Mouse (Mus musculus): Measurements from ENCODE around the gene Sh3gl2. TPM values are rescaled to one million over a fixed set of nuclear protein-coding genes. Genes with fewer than 3 reads are reported as not detected.

Gene Sh3gl2
- polyA plus RNA-seq, 1 experiment: not detected

DNA sequence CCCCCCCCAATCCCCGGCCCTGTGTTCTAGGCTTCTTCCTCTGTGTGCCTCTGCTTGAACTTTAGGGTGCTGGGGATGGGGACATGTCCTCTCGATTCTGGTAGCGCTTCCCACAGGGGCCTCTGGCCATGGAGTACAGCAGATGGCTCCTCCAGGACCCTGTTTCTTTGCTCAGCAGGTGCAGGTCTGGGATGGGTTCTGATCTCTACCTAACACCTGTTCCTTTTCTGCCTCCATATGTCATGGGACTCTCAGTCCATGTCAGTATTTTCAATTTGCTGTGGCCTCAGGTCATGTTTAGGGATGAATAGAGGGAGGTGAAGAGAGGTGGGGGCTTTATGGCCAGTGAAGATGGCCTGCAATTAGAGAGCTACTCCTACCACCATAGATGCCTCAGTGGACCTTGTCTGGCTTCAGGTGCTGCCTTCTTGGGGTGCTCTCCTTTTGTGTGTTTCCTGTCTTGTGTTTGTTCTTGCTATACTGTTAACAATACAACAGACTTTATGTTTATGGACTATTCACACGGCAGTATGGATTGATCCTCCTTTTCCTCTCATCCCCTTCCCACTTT is 52.9 kb downstream of the Sh3gl2 start:
- H3K27ac ChIP-seq (replicated peaks; ENCODE audit: low read depth, low read length): no peak overlapping the region
- no peak overlapping the region for H3K4me3 ChIP-seq (ENCODE audit: insufficient read depth, low read depth, low read length)
- no peaks in the 10 kb centered on the region for H3K4me1 ChIP-seq (ENCODE audit: control insufficient read depth, insufficient read depth, insufficient read length, low read length)

DNA sequence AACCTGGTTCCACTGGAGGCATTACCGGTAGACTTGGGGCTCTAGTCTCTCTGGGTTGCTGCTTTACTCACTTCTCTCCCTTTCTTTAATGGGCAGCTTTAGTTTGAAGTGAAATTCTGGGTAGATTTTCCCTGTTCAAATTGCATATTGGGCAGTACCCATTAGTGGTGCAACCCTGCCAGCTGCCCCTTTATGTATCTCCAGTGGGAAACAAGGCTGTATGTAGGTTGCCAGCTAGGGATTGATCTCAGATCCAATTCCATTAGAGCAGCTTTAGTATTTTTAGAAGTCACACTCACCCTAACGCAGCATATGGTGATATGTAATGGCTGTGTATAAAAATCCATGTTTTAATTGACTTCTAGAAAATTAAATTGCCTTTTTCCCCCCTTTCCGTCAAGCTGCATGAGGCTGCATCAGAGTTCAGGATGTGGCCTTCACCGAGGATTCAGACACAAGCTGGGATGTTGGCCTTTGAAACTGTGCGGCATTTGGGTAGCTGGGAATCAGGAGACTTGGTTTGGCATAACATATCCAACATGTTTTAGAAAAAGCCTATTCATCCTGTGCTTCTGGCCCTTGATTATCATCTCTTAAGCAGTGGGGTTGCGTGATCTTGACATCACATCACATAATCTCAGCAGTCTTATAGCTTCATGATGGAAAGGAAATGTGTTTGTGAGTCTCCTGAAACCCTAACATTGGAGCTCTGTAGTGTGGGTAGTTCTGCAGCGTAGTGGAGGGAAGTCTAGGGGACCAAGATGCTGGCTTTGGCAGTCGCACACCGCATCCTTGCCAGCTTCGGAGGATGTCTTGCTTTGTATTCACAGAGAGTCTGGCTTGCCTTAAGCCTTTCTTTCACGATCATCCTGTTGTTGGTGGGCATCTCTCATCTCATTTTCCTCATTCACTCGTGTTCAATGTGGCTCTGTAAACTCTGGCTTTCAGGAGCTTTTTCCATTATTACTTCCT is 56.0 kb downstream of the Sh3gl2 start:
- no peak overlapping the region for H3K27ac ChIP-seq (replicated peaks; ENCODE audit: low read depth, low read length)
- no peak overlapping the region for H3K4me3 ChIP-seq (ENCODE audit: insufficient read depth, low read depth, low read length)
- H3K4me1 ChIP-seq (ENCODE audit: control insufficient read depth, insufficient read depth, insufficient read length, low read length): no peaks in the 10 kb centered on the region

DNA sequence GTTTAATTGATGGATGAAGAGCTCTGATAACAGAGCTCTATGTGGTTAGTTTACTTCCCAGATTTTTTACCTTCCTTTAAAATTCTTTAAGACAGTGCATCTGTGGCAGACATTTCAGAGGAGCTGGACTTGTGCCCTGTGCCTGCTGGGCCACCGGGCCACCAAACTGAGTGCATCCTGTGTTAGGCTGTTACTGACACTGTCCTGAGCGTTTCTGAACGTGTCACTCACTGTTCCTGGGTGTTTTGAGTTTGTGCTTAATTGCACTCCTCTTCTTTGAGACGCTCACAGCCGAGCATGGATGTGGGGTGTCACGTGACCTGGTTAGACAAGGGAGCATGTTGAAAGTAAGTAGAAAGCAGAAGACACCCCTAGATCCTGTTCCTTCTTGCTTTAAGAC is 57.2 kb downstream of the Sh3gl2 start:
- Histone ChIP-seq H3K27ac (replicated peaks; ENCODE audit: low read depth, low read length) (no peak overlapping the region), H3K4me1 (ENCODE audit: control insufficient read depth, insufficient read depth, insufficient read length, low read length) (no peaks in the 10 kb centered on the region), H3K4me3 (ENCODE audit: insufficient read depth, low read depth, low read length) (no peak overlapping the region)

DNA sequence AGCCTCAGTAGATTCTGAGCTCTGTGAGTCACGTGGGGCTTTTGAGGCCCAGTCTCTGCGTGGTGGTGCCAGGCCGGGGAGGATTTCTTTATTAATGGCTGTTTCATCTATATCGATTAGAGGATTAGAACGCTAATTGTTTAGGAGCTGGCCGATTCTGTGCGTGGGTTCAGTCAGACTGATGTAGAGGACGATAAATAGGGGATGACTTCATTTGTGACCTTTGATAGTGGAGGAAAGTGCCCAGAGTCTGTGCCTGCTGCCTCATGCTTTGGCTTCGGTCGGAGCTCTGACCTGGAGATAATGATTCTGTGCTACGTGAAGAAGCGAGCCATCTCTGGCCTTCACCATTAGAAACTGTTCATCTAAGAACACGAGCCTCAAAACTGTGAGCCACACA is 57.7 kb downstream of the Sh3gl2 start:
- H3K4me1 ChIP-seq (ENCODE audit: control insufficient read depth, insufficient read depth, insufficient read length, low read length): no peaks in the 10 kb centered on the region
- H3K4me3 ChIP-seq (ENCODE audit: insufficient read depth, low read depth, low read length): no peak overlapping the region
- no peak overlapping the region for H3K27ac ChIP-seq (replicated peaks; ENCODE audit: low read depth, low read length)

DNA sequence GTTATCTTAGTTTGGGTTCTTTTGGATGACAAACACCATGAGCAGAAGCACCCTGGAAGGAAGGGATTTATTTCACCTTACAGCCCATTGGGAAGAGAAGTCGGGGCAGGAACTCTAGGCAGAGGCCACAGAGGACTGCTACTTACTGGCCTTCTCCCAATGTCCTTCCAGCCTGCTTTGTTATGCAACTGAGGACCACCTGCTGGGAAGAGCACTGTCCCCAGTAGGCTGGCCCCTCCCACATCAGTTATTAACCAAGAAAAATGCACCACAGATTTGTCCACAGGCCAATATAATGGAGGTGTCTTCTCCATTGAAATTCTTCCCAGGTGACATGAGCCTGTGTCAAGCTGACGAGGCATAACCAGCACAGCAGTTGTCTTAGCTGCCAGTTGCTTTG is 62.5 kb downstream of the Sh3gl2 start:
- Histone ChIP-seq H3K27ac (replicated peaks; ENCODE audit: low read depth, low read length) (no peak overlapping the region), H3K4me3 (ENCODE audit: insufficient read depth, low read depth, low read length) (no peak overlapping the region), H3K4me1 (ENCODE audit: control insufficient read depth, insufficient read depth, insufficient read length, low read length) (no peaks in the 10 kb centered on the region)

DNA sequence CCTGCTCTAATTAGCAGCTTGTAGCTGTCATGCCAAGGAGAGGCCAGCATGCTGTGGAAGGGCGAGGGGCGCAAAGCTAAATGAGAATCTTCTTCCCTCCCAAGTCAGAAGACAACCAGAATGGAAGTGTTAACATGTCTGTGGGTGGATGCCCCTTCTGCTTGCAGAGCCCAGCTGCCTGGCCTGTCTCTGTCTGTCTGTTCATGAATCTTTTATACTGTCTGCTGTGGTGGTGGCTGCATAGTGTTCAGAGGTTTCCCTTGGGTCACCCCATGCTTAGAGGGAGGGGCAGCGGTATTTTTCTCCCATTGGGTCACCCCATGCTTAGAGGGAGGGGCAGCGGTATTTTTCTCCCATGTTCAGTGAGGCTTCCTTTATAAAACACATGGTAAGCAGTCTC is 68.0 kb downstream of the Sh3gl2 start:
- H3K4me1 ChIP-seq (ENCODE audit: control insufficient read depth, insufficient read depth, insufficient read length, low read length): no peaks in the 10 kb centered on the region
- no peak overlapping the region for H3K4me3 ChIP-seq (ENCODE audit: insufficient read depth, low read depth, low read length)
- H3K27ac ChIP-seq (replicated peaks; ENCODE audit: low read depth, low read length): no peak overlapping the region

DNA sequence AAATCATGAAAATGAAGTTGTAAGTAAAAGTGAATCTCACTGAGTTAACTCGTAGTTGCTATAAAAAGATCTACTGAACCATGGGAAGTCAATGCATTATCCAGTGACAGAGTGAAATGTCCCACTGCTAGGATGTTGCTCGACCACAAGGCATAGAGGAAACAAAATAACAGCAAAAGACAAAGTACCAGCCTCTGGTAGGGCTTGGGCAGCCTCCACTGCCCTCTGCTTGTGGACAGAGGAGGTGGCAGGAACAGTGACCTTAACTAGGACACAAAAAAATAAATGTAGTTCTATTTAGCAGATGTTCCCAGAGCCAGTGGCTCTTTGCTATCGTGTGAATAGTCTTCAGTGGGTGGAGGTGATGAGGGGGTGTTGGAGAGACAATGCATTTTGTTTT is 68.5 kb downstream of the Sh3gl2 start:
- H3K4me1 ChIP-seq (ENCODE audit: control insufficient read depth, insufficient read depth, insufficient read length, low read length): no peaks in the 10 kb centered on the region
- no peak overlapping the region for H3K27ac ChIP-seq (replicated peaks; ENCODE audit: low read depth, low read length)
- H3K4me3 ChIP-seq (ENCODE audit: insufficient read depth, low read depth, low read length): no peak overlapping the region

DNA sequence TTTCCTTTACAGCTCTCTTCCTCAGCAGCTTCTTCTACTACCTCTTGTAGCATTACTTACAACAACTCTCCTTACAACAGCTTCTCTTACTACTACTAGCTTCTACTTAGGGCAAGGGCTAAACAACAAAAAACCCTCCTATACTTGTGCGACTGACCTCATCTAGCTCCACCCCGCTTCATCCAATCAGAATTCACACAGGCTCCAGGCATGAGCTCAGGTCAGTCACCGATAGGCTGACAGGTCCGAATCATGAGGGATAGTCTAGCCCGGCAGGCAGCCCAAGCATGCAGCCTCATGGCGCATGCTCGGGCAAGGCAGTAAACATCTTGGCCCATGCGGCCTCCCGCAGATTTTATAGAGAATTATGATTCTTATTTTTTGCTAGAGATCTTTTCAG is 78.2 kb downstream of the Sh3gl2 start:
- Histone ChIP-seq H3K4me3 (ENCODE audit: insufficient read depth, low read depth, low read length) (no peak overlapping the region), H3K27ac (replicated peaks; ENCODE audit: low read depth, low read length) (no peak overlapping the region), H3K4me1 (ENCODE audit: control insufficient read depth, insufficient read depth, insufficient read length, low read length) (no peaks in the 10 kb centered on the region)

DNA sequence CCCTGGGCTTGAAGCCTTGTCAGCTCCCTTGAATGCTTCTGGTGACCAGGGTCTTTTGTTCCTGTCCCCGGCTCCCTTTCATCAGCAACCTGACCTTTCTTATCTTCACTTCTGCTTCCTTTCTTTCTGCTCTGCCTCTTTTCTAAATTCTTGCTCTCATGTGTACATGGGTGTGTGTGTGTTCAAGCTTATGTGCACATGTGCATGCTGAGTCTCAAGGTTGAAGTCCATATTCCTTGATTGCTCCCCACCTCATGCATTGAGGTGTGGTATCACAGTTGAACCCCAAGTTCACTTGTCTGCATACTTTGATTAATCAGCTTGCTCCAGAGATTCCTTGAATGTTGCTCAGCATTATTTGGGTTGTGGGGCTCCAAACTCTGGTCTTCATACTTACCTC is 85.1 kb downstream of the Sh3gl2 start:
- H3K27ac ChIP-seq (replicated peaks; ENCODE audit: low read depth, low read length): no peak overlapping the region
- H3K4me3 ChIP-seq (ENCODE audit: insufficient read depth, low read depth, low read length): no peak overlapping the region

DNA sequence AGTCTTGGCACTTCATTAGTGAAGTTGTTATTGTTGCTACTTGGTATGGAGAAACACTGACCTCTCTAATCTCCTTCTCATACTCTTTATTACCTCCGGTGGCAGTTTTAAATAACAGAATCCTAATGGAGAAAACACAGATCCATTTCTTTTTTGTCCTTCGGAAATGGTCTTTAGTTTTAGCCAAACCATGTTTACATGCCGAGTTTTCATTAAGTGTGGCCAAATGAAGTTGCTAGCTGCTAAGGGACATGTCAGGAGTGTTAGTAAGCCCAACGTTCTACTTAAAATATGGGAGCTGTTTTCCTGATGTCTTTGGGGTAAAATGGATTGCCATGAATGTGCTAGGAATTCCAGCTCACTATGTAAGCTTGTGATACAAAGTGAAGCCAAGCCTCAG is 86.4 kb downstream of the Sh3gl2 start:
- Histone ChIP-seq H3K27ac (replicated peaks; ENCODE audit: low read depth, low read length) (no peak overlapping the region), H3K4me1 (ENCODE audit: control insufficient read depth, insufficient read depth, insufficient read length, low read length) (no peaks in the 10 kb centered on the region), H3K4me3 (ENCODE audit: insufficient read depth, low read depth, low read length) (no peak overlapping the region)

More for the DNA sequence above, 85.1 kb downstream of the Sh3gl2 start:
- no peaks in the 10 kb centered on the region for H3K4me1 ChIP-seq (ENCODE audit: control insufficient read depth, insufficient read depth, insufficient read length, low read length)

DNA sequence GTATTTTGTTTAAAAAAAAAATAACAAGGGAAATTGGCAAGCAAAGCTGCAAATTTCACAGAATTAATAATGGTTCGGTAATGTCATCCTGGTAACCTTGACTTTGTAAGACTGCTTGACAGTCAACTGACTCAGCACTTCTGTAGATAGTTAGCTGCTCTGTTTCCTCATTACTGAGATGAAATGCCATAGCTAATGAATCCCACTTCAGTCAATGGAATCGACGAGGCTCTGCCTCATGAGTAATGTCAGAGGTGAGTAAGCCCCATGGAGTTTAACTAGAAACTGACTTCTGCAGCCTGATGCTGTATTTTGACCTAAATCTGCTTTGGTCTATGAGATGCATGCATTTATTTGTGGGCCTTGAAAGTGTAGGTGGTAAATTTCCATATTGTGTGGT is 88.4 kb downstream of the Sh3gl2 start:
- Histone ChIP-seq H3K4me1 (ENCODE audit: control insufficient read depth, insufficient read depth, insufficient read length, low read length) (no peaks in the 10 kb centered on the region), H3K27ac (replicated peaks; ENCODE audit: low read depth, low read length) (no peak overlapping the region), H3K4me3 (ENCODE audit: insufficient read depth, low read depth, low read length) (no peak overlapping the region)

DNA sequence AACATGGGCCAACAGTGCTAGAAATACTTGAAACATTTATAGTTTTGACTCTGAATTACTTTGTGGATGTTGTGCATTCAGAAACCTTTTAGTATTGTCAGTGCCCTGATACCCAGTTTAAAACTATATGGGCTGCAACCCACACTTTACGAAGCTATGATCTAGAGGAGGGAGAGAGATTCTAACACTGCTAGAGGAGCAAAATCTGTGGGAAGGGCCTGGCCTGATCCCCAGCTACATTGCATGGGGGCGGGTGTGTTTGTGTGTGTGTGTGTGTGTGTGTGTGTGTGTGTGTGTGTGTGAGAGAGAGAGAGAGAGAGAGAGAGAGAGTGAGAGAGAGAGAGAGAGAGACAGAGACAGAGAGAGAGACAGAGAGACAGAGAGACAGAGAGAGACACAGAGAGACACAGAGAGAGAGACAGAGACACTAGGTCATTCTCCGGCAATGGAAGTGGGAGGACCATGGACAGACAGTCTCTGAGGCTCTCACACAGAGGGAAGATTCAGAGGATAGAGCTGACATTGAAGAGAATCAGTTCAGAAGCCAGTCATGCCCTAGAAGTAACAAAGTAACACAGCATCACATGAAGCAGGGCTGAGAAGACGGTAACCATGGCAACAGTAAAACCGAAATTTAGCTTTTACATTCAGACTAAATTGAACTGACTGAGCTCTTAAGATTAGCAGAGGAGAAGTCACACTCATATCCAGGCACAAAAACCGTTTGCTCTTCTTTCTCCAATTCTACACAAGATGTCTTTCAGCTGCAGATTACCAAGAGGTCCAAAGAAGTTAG is 95.9 kb downstream of the Sh3gl2 start:
- H3K4me3 ChIP-seq (ENCODE audit: insufficient read depth, low read depth, low read length): no peak overlapping the region
- H3K4me1 ChIP-seq (ENCODE audit: control insufficient read depth, insufficient read depth, insufficient read length, low read length): no peaks in the 10 kb centered on the region
- no peak overlapping the region for H3K27ac ChIP-seq (replicated peaks; ENCODE audit: low read depth, low read length)

DNA sequence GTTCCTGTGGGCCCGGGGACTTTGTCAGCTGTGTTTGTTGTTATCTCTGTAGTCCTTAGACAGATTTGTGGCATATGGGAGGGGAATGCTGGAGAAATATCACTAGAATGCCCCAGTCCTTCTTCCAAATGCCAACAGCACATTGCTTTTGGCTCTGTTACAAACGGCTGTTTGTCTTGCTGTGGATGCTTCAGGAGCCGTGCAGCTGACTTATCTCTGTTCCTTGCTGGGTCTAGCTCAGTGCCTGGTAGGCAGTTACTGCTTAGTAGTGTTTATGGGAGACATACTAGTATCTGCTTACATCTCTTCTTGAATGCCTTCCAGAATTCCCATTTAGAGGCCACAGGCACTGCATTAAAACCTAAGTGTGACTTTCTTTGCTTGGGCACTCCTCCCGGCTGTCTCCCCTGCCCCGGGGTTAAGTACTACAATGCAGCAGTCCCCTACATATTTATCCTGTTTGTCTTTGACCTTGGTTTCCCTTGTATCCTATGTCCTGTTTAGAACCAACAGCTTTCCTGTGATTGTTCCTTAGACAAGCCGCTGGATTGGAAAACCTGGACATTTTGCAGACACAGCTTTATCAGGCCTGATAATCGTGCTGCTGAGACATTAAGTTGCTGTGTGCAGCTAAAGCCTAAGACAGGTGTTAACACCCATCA is 101.1 kb downstream of the Sh3gl2 start:
- no peak overlapping the region for H3K4me3 ChIP-seq (ENCODE audit: insufficient read depth, low read depth, low read length)
- H3K4me1 ChIP-seq (ENCODE audit: control insufficient read depth, insufficient read depth, insufficient read length, low read length): peaks cover 2% of the 10 kb centered on the region; the same call in 1 of the 2 replicates
- no peak overlapping the region for H3K27ac ChIP-seq (replicated peaks; ENCODE audit: low read depth, low read length)

DNA sequence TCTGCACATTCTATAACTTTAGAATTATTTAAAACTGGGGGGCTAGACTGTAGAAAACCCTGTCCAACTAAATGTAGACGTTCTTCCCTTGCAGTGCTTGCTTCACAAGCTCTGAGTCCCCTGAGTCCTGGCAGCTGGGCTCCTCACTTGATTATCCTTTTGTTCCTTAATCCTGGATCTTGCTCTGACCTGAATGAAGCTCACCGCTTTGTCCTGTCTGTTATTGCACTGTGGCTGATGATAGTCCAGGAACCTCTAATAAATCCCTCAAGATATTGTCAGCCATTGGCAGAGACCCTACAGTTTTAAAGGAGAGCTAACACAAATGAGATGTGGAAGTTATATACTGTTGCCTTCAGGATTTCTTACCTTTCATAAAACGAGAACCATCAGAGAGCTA is 114.2 kb downstream of the Sh3gl2 start:
- Histone ChIP-seq H3K4me1 (ENCODE audit: control insufficient read depth, insufficient read depth, insufficient read length, low read length) (no peaks in the 10 kb centered on the region), H3K27ac (replicated peaks; ENCODE audit: low read depth, low read length) (no peak overlapping the region), H3K4me3 (ENCODE audit: insufficient read depth, low read depth, low read length) (no peak overlapping the region)

DNA sequence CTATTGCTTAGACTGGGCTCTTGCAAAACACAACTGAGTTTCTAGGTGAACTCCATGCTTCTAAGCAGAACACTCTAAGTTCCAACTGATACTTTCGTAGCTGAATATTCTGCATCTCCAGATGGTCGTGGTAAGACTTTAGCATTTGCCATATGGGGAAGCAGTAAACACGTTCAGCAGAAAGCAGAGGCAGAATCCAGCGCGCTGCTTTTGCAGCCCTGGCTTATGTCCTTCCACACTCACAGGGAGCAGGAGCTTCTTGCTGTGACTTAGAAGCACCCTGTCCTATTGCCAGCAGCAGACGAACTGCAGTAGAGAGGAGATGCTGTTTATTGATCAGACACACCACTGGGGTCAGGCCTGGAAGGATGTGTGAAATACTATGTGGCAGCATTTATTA is 120.5 kb downstream of the Sh3gl2 start:
- H3K4me3 ChIP-seq (ENCODE audit: insufficient read depth, low read depth, low read length): no peak overlapping the region
- H3K4me1 ChIP-seq (ENCODE audit: control insufficient read depth, insufficient read depth, insufficient read length, low read length): no peaks in the 10 kb centered on the region
- no peak overlapping the region for H3K27ac ChIP-seq (replicated peaks; ENCODE audit: low read depth, low read length)
